Mouse (Mus musculus) cerebellum, postnatal 25 days (tissue): ENCODE measurements around the gene Hspb2.

Source experiments
- DNase-seq, 2 experiments: peaks; one replicate each; pipeline ENCODE4 v3.0.0; 2021; ENCODE audit warnings: mixed read lengths in 2 of 2

Gene Hspb2

DNA sequence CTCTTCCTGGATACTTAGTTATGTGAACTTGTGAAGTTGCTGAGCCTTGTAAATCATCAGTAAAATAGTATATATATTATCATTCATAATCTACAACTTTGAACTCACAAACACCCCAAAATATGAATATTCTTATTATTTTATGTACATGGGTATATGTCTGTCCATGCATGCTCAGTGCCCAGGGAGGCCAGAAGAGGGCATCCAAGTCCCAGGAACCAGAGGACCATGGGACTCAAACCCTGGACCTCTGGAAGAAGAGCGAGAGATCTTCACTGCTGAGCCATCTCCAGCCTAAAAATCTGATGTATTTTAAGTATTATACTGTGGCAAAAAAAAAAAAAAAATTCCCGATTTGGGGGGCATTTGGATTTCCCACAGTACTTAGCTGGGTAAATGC is 43.0 kb downstream of the Hspb2 start:
- DNase-seq: peak; percentile 55 to 77

DNA sequence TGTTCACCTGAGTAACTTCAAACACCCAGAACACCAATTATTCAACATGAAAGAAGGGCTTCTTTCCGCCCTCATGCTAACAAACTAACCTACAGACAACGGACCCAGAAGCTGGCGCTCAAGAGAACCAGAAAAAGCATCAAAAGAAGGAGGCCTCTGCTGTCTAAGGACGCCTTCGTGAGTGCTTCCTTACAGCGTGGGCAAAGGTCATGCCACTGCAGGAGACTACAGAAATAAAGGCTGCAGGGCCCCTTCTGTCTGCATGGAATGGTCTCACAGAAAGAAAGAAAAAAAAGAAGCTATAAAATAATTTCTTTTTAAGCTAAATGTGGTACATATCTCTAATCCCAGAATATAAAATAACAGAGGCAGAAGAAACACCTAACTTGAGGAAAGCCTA is 47.2 kb downstream of the Hspb2 start:
- no peak for DNase-seq
